Mouse (Mus musculus) megakaryocyte-erythroid progenitor cell, adult 5-6 weeks (primary cell): Measurements from ENCODE around the gene Polrmt. TPM values are rescaled to one million over a fixed set of nuclear protein-coding genes. Genes with fewer than 3 reads are reported as not detected.
"Not testable (repeated sequence)": the region's sequence is repeated elsewhere in the genome, so short reads cannot be mapped to it uniquely, and the experiment has no call there.

Source experiments
- ATAC-seq: replicated peaks from 2 replicates; pipeline ENCODE4 v1.8.0; 2016; ENCODE audit warnings: mild to moderate bottlenecking, inconsistent platforms; ENCODE audit not compliant: severe bottlenecking, poor library complexity, low FRiP score, low TSS enrichment
- total RNA-seq, 2 experiments: library from RNA; stranded (forward) in 1 of 2; stranded (reverse) in 1 of 2; fragments of 200-1000, 215-1000 nt in 1 of 2; fragments of >200 nt in 1 of 2; fragmentation: Nextera tagmentation in 1 of 2; gene quantifications; 2 replicates each; pipeline ENCODE4 v1.2.3; 2014 to 2017

Gene Polrmt
- total RNA-seq, 2 experiments from 2014 or later, result 17.6 to 51.7 TPM

- no peak for ATAC-seq
These were observed 30.0 kb downstream of the Polrmt start, which contains the start of gene Hcn2 for GRCm38 (mm10) chr10:79716254-79716987. Hcn2 (plus strand) TSS chr10:79716634.

DNA sequence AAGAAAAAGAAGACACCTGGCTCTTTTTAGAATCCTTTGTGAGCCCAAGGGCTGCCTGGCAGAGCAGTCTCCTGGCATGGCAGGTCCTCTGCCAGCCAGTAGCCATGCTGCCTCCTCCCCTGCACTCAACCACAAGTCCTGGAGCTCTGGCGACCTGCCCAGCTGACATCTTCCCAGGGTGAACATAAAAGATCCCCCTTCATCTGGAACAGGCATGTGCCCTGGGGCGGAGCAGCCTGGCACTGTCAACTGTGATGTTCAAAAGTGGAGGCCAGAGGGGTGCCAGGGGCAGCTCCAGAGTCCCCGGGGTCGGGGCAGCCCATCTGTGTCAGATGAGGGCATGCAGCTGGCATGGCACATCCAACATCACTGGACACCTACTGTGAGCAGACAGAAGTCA lies 31.4 kb downstream of the Polrmt start:
- ATAC-seq, result no peak

DNA sequence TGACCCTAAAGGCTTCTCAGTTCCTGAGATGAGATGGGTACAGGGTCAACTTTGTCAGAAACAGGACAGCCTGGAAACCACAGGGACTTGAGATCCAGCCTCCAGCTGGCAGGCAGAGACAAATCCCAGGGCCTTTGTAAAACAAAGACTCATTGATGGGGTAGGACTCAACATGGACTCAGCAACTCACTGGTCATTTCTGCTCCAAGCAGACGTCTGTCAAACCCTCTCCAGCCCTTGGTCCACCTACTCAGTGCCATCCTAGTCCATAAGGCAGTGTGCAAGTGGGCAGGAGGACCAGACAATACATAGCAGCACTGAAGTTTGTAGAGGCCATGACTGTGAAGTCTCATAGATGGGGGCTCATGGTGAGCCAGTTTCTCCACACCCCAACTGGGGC lies 33.2 kb downstream of the Polrmt start:
- ATAC-seq, result no peak

GRCm38 (mm10) chr10:79712499-79713126 lies 33.8 kb downstream of the Polrmt start:
- peak; percentile 69 for ATAC-seq

GRCm38 (mm10) chr10:79712029-79712428 lies 34.4 kb downstream of the Polrmt start:
- ATAC-seq, result 0 out of 2 replicates have a peak, but pooled peaks have one; percentile 3

GRCm38 (mm10) chr10:79709307-79709706 lies 37.1 kb downstream of the Polrmt start:
- ATAC-seq, result no peak

- ATAC-seq, result no peak
These were observed 37.7 kb downstream of the Polrmt start for GRCm38 (mm10) chr10:79708668-79709067.

GRCm38 (mm10) chr10:79707759-79708158 lies 38.6 kb downstream of the Polrmt start:
- no peak for ATAC-seq

- no peak for ATAC-seq
These were observed 39.2 kb downstream of the Polrmt start for GRCm38 (mm10) chr10:79707162-79707561.

DNA sequence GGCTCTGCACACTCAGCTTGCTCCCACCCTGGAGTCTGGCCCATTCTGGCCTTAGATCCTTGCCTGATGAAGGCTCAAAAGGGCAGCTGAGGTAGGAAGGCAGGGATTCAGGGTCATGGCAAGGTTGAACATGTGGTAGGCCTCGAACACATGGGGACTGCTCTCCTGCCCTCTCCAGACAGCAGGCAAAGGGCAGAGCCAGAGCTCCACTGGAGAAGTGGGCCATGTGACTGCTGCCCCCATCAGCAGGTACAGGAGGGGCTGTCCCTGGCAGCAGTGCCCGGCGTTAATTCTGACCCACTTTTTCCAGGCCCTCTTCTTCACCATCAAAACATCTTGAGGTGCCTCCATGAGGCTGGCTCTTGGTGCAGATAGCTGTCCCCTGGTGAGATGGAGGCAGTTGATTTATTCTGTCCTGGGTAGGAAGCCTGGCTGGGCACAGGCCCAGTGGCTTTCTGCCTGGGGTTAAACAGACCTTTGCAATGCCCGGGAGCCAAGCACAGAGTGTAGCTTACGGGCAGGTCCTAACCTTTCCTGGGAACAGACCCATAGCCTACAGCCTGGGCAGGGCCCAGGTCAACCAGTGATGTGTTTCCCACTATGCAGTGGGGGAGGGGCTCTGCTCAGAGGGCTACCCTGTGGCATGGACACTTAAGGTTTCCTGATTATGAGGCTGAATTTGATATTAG lies 39.8 kb downstream of the Polrmt start:
- no peak for ATAC-seq

- ATAC-seq, result peak; percentile 80
These were observed 40.4 kb downstream of the Polrmt start for GRCm38 (mm10) chr10:79705951-79706350.

DNA sequence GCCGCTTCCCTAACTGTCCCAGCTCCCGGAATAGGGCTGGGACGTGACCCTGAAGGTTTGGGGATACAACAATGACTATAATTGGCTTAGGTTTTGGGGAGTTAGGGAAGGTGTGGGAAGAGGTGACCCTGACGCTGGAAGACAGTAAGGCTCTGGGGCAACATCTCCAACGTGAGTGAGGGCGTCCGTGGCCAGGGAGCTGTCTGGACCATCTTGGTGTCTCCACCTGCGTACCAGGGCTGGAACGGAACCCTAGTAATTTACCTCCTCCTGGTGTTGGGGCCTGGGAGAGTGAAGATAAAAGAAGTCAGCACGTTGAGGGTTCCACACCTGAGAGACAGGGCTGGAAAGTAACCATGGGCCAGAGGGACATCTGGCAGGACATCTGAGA lies 41.4 kb downstream of the Polrmt start:
- no peak for ATAC-seq

DNA sequence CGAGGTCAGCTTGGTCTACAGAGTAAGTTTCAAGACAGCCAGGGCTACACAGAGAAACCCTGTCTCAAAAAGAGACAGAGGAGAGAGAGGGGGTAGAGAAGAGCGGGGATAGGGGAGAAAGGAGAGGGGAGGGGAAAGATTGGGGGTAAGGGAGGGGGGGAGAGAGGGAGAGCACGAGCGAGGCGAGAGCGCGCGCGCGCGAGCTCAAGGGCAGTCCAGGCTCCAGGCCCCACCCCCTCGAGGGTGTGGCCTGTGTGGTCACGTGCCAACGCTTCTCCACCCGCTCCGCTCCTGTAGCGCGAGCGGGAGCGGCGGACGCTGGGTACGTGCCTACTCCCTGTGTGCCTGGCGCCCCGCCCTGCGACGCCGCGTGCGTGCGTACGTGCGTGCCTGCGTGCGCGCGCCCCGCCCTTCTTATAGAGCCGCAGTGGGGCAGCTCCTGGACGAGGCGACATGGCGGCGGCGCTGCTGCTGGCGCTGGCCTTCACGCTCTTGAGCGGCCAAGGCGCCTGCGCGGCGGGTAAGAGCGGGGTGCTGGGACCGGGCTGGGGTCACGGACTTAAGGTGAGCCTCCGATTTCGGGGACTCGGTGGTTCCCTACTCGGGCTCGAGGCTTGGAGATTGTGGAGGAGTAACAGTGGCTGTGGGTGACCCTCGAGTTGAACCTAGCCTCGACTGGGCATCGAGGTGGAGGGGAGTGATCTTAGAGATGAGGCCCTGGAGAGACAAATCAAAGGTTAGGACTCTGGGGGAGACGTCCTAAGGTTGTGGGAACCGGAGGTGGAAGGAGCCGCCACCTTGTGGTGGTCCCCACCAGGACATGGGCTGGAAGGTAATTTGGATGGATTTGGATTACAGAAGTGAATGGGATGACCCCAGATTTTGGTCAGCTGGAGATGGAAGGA lies 42.1 kb downstream of the Polrmt start, which contains the start of gene Bsg:
Gene Bsg, plus strand, starts transcription at position 427 of the 905 bp plus-strand sequence.
- ATAC-seq, result peak; percentile 80

DNA sequence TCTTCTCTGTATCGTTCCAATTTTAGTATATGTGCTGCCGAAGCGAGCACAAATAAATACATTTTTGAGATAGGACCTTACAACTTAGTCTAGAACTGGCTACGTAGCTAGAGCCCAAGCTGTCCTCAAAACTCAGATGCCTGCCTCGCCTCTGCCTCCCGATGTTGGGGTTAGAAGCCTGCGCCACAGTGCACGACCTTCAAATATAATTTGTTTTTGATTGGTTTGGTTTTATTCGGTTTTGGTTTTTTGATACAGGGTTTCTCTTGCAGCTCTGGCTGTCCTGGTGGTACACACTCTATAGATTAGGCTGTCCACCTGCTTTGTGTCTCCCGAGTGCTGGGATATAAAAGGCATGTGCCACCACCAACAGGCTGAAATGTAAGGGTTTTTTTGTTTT lies 42.8 kb downstream of the Polrmt start:
- no peak for ATAC-seq

DNA sequence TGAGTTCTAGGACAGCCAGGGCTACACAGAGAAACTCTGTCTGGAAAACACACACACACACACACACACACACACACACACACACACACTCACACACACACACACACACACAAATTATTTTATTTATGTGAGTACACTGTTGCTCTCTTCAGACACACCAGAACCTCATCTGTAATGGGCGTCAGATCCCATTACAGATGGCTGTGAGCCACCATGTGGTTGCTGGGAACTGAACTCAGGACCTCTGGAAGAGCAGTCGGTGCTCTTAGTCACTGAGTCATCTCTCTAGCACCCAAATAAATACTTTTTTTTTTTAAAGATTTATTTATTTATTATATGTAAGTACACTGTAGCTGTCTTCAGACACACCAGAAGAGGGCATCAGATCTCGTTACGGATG lies 43.4 kb downstream of the Polrmt start:
- not testable (repeated sequence) for ATAC-seq

- no peak for ATAC-seq
These were observed 44.8 kb downstream of the Polrmt start for GRCm38 (mm10) chr10:79701443-79702129.

DNA sequence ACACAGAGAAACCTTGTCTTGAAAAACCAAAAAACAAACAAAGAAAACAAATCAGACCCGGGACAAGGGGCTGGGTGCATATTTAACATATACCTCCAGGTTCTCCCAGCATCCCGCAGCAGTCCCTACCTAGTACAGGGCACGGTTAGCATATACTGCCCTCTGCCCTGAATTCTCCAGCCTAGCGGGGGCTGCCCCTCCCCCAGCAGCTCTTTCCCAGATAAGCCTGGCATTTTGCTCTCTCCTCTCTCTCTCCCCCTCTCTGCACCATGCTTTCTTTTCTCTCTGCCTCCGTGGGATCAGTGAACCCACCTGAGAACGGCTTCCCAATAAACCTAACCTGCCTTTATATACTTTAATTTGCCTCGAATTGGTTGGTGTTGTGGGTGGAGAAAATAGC lies 45.7 kb downstream of the Polrmt start:
- no peak for ATAC-seq

GRCm38 (mm10) chr10:79698459-79698858 lies 47.9 kb downstream of the Polrmt start:
- ATAC-seq, result no peak

DNA sequence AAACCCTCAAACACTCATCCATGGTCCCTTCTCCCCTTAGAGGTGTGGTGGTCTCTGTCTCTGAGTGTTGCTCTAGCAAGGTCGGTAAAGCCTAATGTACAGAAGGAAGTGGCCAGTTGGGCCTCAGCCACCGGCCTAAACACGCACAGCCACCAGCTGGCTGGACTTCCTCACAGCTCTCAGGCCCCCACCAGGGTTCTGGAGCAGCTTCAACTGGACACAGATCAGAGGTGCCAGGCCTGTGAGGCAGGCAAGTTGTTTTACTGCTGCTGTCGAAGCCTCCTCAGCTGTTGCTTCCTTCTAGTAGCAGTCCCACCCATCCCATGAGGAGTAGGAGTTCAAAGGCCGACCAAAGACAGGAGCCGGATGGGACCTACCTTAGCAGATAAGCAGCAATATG lies 48.5 kb downstream of the Polrmt start:
- no peak for ATAC-seq
